Mouse (Mus musculus): ENCODE measurements around the gene Morc3.
"Not testable (repeated sequence)": the region's sequence is repeated elsewhere in the genome, so short reads cannot be mapped to it uniquely, and the experiment has no call there.

Gene Morc3

GRCm38 (mm10) chr16:93818691-93819324 lies 13.1 kb upstream of the Morc3 start:
- no peak for DNase-seq (ENCODE audit: low read depth)

- DNase-seq (ENCODE audit: low read depth) = no peak
These were observed 12.6 kb upstream of the Morc3 start for GRCm38 (mm10) chr16:93819325-93819696.

- DNase-seq (ENCODE audit: low read depth) = no peak
These were observed 11.9 kb upstream of the Morc3 start for GRCm38 (mm10) chr16:93820040-93820439.

- no peak for DNase-seq (ENCODE audit: low read depth)
These were observed 10.2 kb upstream of the Morc3 start for GRCm38 (mm10) chr16:93821706-93822105.

- DNase-seq (ENCODE audit: low read depth) = not testable (repeated sequence)
These were observed 9.3 kb upstream of the Morc3 start for GRCm38 (mm10) chr16:93822433-93823225.

- DNase-seq (ENCODE audit: low read depth) = no peak
These were observed 7.1 kb upstream of the Morc3 start for GRCm38 (mm10) chr16:93824799-93825198.

GRCm38 (mm10) chr16:93825463-93825862 lies 6.5 kb upstream of the Morc3 start:
- DNase-seq (ENCODE audit: low read depth) = no peak

- DNase-seq (ENCODE audit: low read depth) = no peak
These were observed 5.9 kb upstream of the Morc3 start for GRCm38 (mm10) chr16:93826054-93826453.

- DNase-seq (ENCODE audit: low read depth) = not testable (repeated sequence)
These were observed 5.4 kb upstream of the Morc3 start for GRCm38 (mm10) chr16:93826478-93826877.

- DNase-seq (ENCODE audit: low read depth) = no peak
These were observed 5.0 kb upstream of the Morc3 start for GRCm38 (mm10) chr16:93826909-93827308.

- DNase-seq (ENCODE audit: low read depth) = no peak
These were observed 2.4 kb upstream of the Morc3 start for GRCm38 (mm10) chr16:93829526-93829925.

GRCm38 (mm10) chr16:93830071-93830470 lies 1.9 kb upstream of the Morc3 start:
- no peak for DNase-seq (ENCODE audit: low read depth)

- no peak for DNase-seq (ENCODE audit: low read depth)
These were observed 1.0 kb upstream of the Morc3 start for GRCm38 (mm10) chr16:93830916-93831315.

- DNase-seq (ENCODE audit: low read depth) = no peak
These were observed 743 bp downstream of the Morc3 start for GRCm38 (mm10) chr16:93832451-93833276.

- no peak for DNase-seq (ENCODE audit: low read depth)
These were observed 1.6 kb downstream of the Morc3 start for GRCm38 (mm10) chr16:93833551-93833950.

GRCm38 (mm10) chr16:93834076-93834475 lies 2.2 kb downstream of the Morc3 start:
- no peak for DNase-seq (ENCODE audit: low read depth)

GRCm38 (mm10) chr16:93839049-93839448 lies 7.1 kb downstream of the Morc3 start:
- no peak for DNase-seq (ENCODE audit: low read depth)

GRCm38 (mm10) chr16:93850527-93850926 lies 18.6 kb downstream of the Morc3 start:
- DNase-seq (ENCODE audit: low read depth) = no peak

- no peak for DNase-seq (ENCODE audit: low read depth)
These were observed 28.0 kb downstream of the Morc3 start for GRCm38 (mm10) chr16:93859967-93860366.

GRCm38 (mm10) chr16:93860686-93861085 lies 28.8 kb downstream of the Morc3 start:
- no peak for DNase-seq (ENCODE audit: low read depth)

- DNase-seq (ENCODE audit: low read depth) = no peak
These were observed 42.9 kb downstream of the Morc3 start for GRCm38 (mm10) chr16:93874841-93875240.

- no peak for DNase-seq (ENCODE audit: low read depth)
These were observed 45.9 kb downstream of the Morc3 start for GRCm38 (mm10) chr16:93877612-93878380.
